Mouse (Mus musculus) ES-E14 (cell line): ENCODE results near the gene Gm21060. TPM values are rescaled to one million over a fixed set of nuclear protein-coding genes. Genes with fewer than 3 reads are reported as not detected.
"Not testable (repeated sequence)": the region's sequence is repeated elsewhere in the genome, so short reads cannot be mapped to it uniquely, and the experiment has no call there.

ENCODE experiments used
- DNase-seq: peaks from one replicate; pipeline ENCODE4 v3.0.0-alpha.2; 2013; ENCODE audit warnings: low read depth, low spot score
- H3K27ac ChIP-seq: 2 replicates; pipeline ENCODE4 v1.5.1; 2012; ENCODE audit warnings: low read depth, mild to moderate bottlenecking, low read length, moderate library complexity, mixed read lengths; ENCODE audit not compliant: poor library complexity, insufficient read depth, severe bottlenecking
- H3K36me3 ChIP-seq: 2 replicates; pipeline ENCODE4 v1.6.1; 2012; ENCODE audit warnings: mild to moderate bottlenecking, low read length, moderate library complexity, mixed read lengths; ENCODE audit not compliant: control insufficient read depth, poor library complexity, insufficient read depth, severe bottlenecking
- H3K4me1 ChIP-seq, 2 experiments: fragments of 150-350 bp in 1 of 2; sonication (generic) in 1 of 2; 2 replicates each; pipeline ENCODE4 v1.6.1; 2012; ENCODE audit warnings: low read length in 2 of 2, mild to moderate bottlenecking in 1 of 2, mixed read lengths in 1 of 2; ENCODE audit not compliant: control insufficient read depth in 2 of 2, insufficient read depth in 2 of 2, poor library complexity in 1 of 2
- H3K4me3 ChIP-seq, 2 experiments: fragments of 150-350 bp in 1 of 2; sonication (generic) in 1 of 2; 2 replicates each; pipeline ENCODE4 v1.5.1; 2012; ENCODE audit warnings: low read length in 2 of 2, low read depth in 1 of 2, mild to moderate bottlenecking in 1 of 2, mixed read lengths in 1 of 2; ENCODE audit not compliant: insufficient read depth in 1 of 2, poor library complexity in 1 of 2, severe bottlenecking in 1 of 2
- H3K9ac ChIP-seq: 2 replicates; pipeline ENCODE4 v1.6.1; 2012; ENCODE audit warnings: low read depth, mild to moderate bottlenecking, low read length, mixed read lengths; ENCODE audit not compliant: poor library complexity, insufficient read depth, severe bottlenecking
- H3K9me3 ChIP-seq: fragments of 150-350 bp; sonication (generic); 2 replicates; pipeline ENCODE4 v1.6.1; 2012; ENCODE audit warnings: low read depth, mild to moderate bottlenecking, low read length; ENCODE audit not compliant: control insufficient read depth, insufficient read depth
- CHD2 ChIP-seq: IDR thresholded peaks from 2 replicates; pipeline ENCODE4 v1.6.1; 2014; ENCODE audit warnings: mild to moderate bottlenecking, low read depth, low read length, inconsistent platforms
- HCFC1 ChIP-seq: IDR thresholded peaks from 2 replicates; pipeline ENCODE4 v1.6.1; 2012; ENCODE audit warnings: low read length, inconsistent platforms, borderline replicate concordance; ENCODE audit not compliant: insufficient read depth
- MAFK ChIP-seq: IDR thresholded peaks from 2 replicates; pipeline ENCODE4 v1.6.1; 2014; ENCODE audit warnings: mild to moderate bottlenecking, low read depth, low read length, inconsistent platforms; ENCODE audit not compliant: insufficient read depth
- ZC3H11A ChIP-seq: IDR thresholded peaks from 2 replicates; pipeline ENCODE4 v1.6.1; 2012; ENCODE audit warnings: low read depth, mild to moderate bottlenecking, inconsistent platforms, low read length, borderline replicate concordance
- ZNF384 ChIP-seq: IDR thresholded peaks from 2 replicates; pipeline ENCODE4 v1.6.1; 2012; ENCODE audit warnings: low read depth, low read length, inconsistent platforms
- in situ Hi-C, 2 experiments: fragments of 600-800 bp; cut with MboI; formaldehyde crosslinking; loops; one replicate each; pipeline ENCODE4 v1.15.1; 2025; ENCODE audit warnings: low sequenced_read_pairs in 2 of 2, inconsistent platforms in 1 of 2; ENCODE audit not compliant: unreplicated experiment in 2 of 2
- total RNA-seq: library from RNA; depleted of rRNA; stranded (reverse); fragments of 300-350 nt; gene quantifications from 2 replicates; pipeline ENCODE4 v1.2.3, GENCODE M21; 2012; rRNA removed

Gene Gm21060
- 13.5 TPM in 1 of 2 replicates, not detected in the other for total RNA-seq

- Histone ChIP-seq H3K36me3 (no peaks in the 10 kb centered on the region), H3K27ac (no peak within 1 kb of the TSS), H3K4me1 (no peaks in the 10 kb centered on the region), H3K9me3 (no peaks in the 10 kb centered on the region), H3K9ac (no peak within 1 kb of the TSS), H3K4me3 (no peak within 1 kb of the TSS)
- no peak for TF ChIP-seq CHD2
- no peak for TF ChIP-seq ZC3H11A
- no peak for TF ChIP-seq ZNF384
- TF ChIP-seq HCFC1 = no peak
- no peak for TF ChIP-seq MAFK
- no peak for DNase-seq
- in situ Hi-C loops = no loop called here
Measured at GRCm38 (mm10) chr19:61296969-61297368, at the start of gene Gm21060. Gene Gm21060 (minus strand): TSS chr19:61297069.

GRCm38 (mm10) chr19:61320844-61321243, 24.0 kb upstream of the Gm21060 start:
- H3K9me3 ChIP-seq, H3K4me1 ChIP-seq, H3K4me3 ChIP-seq, H3K9ac ChIP-seq, in situ Hi-C loops, H3K36me3 ChIP-seq, H3K27ac ChIP-seq: not testable (repeated sequence)
- peak; percentile 47 for DNase-seq

DNA sequence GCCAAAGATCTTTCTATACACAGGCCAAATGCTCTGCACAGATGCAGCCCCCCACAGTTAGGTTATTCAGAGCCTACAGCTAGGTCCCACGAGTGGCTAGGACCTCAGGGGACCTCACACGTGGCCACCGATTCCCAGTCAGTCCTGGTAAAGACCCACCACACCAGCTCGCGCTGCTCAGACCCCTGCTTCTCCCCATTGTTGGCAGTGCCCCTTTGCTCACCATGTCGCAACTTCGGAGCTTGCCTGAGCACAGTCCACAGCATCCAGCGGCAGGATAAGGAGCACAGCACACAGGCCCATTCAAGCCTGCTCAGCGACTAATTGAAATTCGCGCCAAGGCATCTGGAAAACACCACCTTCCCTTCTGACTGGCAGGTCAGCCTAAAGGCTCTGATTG, 16.3 kb upstream of the Gm21060 start:
- in situ Hi-C loops, H3K36me3 ChIP-seq, DNase-seq, H3K9me3 ChIP-seq, H3K4me1 ChIP-seq: not testable (repeated sequence)
- Histone ChIP-seq H3K4me3 (peak overlapping the region; percentile 42 to 46; a peak in 3 of 4 replicates), H3K27ac (peak overlapping the region; percentile 34; the same call in 1 of the 2 replicates), H3K9ac (peak overlapping the region; percentile 49; the same call in 1 of the 2 replicates)

DNA sequence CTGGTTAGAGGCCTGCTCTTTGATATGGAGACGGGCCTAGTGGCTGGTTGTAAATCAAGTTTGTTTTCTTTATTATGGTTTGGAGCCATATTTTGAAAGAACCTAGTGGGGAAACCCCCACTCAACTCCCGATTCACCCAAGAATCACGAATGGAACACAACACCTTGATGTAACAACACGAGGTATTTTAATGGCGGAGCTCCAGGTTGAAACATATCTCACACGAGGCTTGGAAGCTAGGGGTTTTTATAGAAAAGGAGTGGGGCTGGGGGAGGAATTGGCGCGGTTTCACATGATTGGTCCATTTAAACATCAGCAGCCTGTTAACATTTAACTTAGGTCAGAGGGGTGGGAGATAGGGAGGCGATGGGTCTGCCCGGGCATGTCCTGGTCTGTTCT, 15.5 kb upstream of the Gm21060 start:
- H3K36me3 ChIP-seq, in situ Hi-C loops, DNase-seq, H3K4me3 ChIP-seq, H3K9ac ChIP-seq, H3K4me1 ChIP-seq, H3K27ac ChIP-seq, H3K9me3 ChIP-seq: not testable (repeated sequence)

DNA sequence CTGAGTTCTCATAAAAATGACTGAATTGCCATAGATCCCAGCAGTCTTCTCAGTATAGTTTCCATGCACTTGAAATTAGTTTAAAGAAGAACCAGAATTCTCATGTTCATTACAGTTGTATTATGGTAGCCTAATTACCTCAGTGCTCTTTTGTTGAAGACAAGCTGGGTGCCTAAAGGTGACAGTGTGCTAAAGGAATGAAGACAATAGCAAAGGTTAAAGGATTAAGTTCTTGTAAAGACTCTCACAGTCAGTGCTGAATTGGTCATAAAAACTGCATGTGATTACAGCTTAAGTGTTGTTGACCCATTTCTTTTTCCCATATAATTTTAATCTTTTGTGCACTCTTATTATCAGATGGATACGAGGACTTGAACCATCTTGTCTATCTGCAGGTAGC, 11.2 kb upstream of the Gm21060 start:
- DNase-seq, H3K36me3 ChIP-seq, H3K4me3 ChIP-seq, H3K9ac ChIP-seq, H3K27ac ChIP-seq, in situ Hi-C loops, H3K4me1 ChIP-seq, H3K9me3 ChIP-seq: not testable (repeated sequence)
